In the genomic region with DNA sequence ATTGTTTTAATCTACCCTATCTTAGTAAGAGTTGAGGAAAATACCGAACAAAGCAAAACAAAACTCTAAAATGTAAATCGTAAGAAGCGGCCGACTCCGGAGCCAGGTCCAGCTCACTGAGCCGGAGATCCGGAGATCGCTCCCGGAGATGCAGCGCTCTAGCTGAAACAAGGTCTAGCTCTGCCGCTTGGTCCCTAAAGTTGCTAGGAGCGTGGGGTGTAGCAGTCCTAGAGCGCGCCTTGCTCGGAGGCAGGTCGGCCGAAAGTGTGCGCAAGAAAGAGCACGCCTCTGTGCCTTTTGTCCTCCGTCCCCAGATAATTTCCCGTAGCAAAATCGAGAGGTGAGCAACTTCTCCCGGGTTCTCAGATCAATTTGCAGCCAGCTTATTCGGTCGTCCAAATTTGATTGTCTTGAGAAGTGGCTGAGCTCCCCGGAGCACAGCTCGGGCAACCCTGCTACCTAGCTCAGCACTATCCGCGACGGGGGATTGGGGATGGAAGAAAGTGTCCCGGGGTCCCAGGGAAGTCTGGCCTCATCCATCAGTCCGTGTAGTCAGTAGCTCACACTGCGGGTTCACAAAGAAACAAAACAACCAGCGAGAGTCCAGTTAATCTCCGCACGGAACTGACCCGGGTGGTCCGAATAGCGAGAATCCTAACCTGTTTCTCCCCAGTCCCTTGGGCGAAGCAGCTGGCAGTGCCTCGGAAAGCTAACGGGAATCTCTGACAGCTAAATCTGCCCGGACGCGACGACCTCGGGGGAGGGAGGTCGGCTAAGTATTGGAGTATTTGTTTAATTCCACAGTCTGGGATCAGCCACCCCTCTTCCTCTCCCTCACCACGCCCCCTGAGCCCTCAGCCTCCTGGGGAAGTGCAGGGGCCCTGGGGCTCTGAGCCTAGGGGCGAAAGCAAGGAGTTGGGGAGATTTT, we compare ENCODE assay signal across 9 mouse cellular contexts. TPM values are rescaled to one million over a fixed set of nuclear protein-coding genes. Genes with fewer than 3 reads are reported as not detected.
DNase-seq lines count a peak whose midpoint lies in the region; ATAC-seq and TF ChIP-seq lines count a peak whose summit lies in the region.
"Had no signal": no experiment of that assay in that cellular context is flagged by ENCODE, and none has a peak within 500 bp of the region (broad histone marks: within the 10 kb centered on the region; RNA-seq: fewer than 3 reads in every experiment).

No protein-coding gene starts in this region.

- no peak for ATAC-seq in heart, embryonic 16.5 days (replicated peaks; ENCODE audit: extremely low read depth, insufficient read depth, low FRiP score)
- peak; percentile 61; the same call in 1 of the 2 replicates for ATAC-seq in midbrain, embryonic 11.5 days (ENCODE audit: low FRiP score)
- ATAC-seq: CD4-positive, CD25-positive, alpha-beta regulatory T cell, adult 4 months had no signal

- peaks cover 1% of the 10 kb centered on the region; the same call in 1 of the 2 replicates for H3K4me1 ChIP-seq in heart, adult 2 months (ENCODE audit: control insufficient read depth, insufficient read depth, low read length)
- no peaks in the 10 kb centered on the region for H3K4me1 ChIP-seq in heart, embryonic 16.5 days (ENCODE audit: control insufficient read depth, insufficient read depth, low read length)
- H3K4me1 ChIP-seq in midbrain, embryonic 11.5 days (ENCODE audit: control insufficient read depth, insufficient read depth, low read length): peaks cover 6% of the 10 kb centered on the region

- TF ChIP-seq POLR2A in heart, adult 2 months (IDR thresholded peaks at IDR 0.05; ENCODE audit: insufficient read depth, low read depth, low read length): no peak

- H3K79me2 ChIP-seq in heart, adult 2 months (replicated peaks; ENCODE audit: control insufficient read depth, insufficient read depth, low read length): no peaks in the 10 kb centered on the region

- 2% methylated on average over 50 of the region's 50 CpGs for WGBS in heart, adult 2 months
- WGBS in heart, embryonic 16.5 days: 1% methylated on average over 50 of the region's 50 CpGs
- under 1% methylated on average over 50 of the region's 50 CpGs for WGBS in midbrain, embryonic 11.5 days

- H3K4me3 ChIP-seq in heart, adult 2 months: peak overlapping the region; percentile 23; the same call in 1 of the 2 replicates
- peak overlapping the region; percentile 32 for H3K4me3 ChIP-seq in heart, embryonic 16.5 days (ENCODE audit: low read length)
- H3K4me3 ChIP-seq in midbrain, embryonic 11.5 days (ENCODE audit: low read depth, low read length): peak overlapping the region; percentile 7; the same call in 1 of the 2 replicates

- no peaks in the 10 kb centered on the region for H3K36me3 ChIP-seq in heart, adult 2 months (ENCODE audit: control insufficient read depth, insufficient read depth, low read length)
- H3K36me3 ChIP-seq in heart, embryonic 16.5 days (ENCODE audit: control insufficient read depth, insufficient read depth): no peaks in the 10 kb centered on the region
- no peaks in the 10 kb centered on the region for H3K36me3 ChIP-seq in midbrain, embryonic 11.5 days (ENCODE audit: control insufficient read depth, insufficient read depth, low read length)

- H3K27me3 ChIP-seq in heart, adult 2 months (ENCODE audit: control insufficient read depth, insufficient read depth, low read length): peaks cover 29% of the 10 kb centered on the region
- peaks cover 85% of the 10 kb centered on the region for H3K27me3 ChIP-seq in heart, embryonic 16.5 days (ENCODE audit: control insufficient read depth, insufficient read depth, low read length)
- peaks cover 97% of the 10 kb centered on the region for H3K27me3 ChIP-seq in midbrain, embryonic 11.5 days (ENCODE audit: control insufficient read depth, insufficient read depth, low read length)

- no peak for TF ChIP-seq EP300 in heart, adult 2 months (IDR thresholded peaks at IDR 0.05; ENCODE audit: insufficient read depth, low read depth, low read length)

- intact Hi-C loops in heart, adult 2 months (cut with DNase I): no loop called here
- intact Hi-C loops in heart, postnatal 36 days (cut with DNase I): loop anchor here (5.0 kb wide), 1 partner anchor 99 kb away; a partner anchor contains a TSS
- intact Hi-C loops in left cerebral cortex, postnatal 14 days (cut with DNase I): no loop called here

- H3K9me3 ChIP-seq in heart, embryonic 16.5 days (replicated peaks; ENCODE audit: control insufficient read depth, low read length): no peaks in the 10 kb centered on the region
- no peaks in the 10 kb centered on the region for H3K9me3 ChIP-seq in midbrain, embryonic 11.5 days (ENCODE audit: control insufficient read depth, low read length)

- no peak overlapping the region for H3K9ac ChIP-seq in heart, adult 2 months (ENCODE audit: low read depth, low read length)
- H3K9ac ChIP-seq in heart, embryonic 16.5 days (ENCODE audit: low read length): no peak overlapping the region
- no peak overlapping the region for H3K9ac ChIP-seq in midbrain, embryonic 11.5 days (ENCODE audit: low read length)

- no peak for TF ChIP-seq CTCF in heart, adult 2 months (IDR thresholded peaks at IDR 0.05)

- no peak overlapping the region for H3K27ac ChIP-seq in heart, adult 2 months
- H3K27ac ChIP-seq in heart, embryonic 16.5 days (ENCODE audit: low read length): no peak overlapping the region
- H3K27ac ChIP-seq in midbrain, embryonic 11.5 days (ENCODE audit: low read depth, low read length): no peak overlapping the region

- H3K4me2 ChIP-seq in heart, embryonic 16.5 days (ENCODE audit: low read depth, low read length): peak overlapping the region; percentile 46
- peak overlapping the region; percentile 19; the same call in 1 of the 2 replicates for H3K4me2 ChIP-seq in midbrain, embryonic 11.5 days

- peak in 1 of 2 experiments; percentile 14 for DNase-seq in heart, adult 2 months
- no peak for DNase-seq in heart, postnatal 36 days
- peak; percentile 63 for DNase-seq in NIH3T3 (ENCODE audit: low read depth)
- DNase-seq in midbrain, embryonic 11.5 days (ENCODE audit: low spot score, missing footprints): peak; percentile 97
- DNase-seq in layer of hippocampus, postnatal 14 days (ENCODE audit: low spot score in 2 of 2): no peak
- no peak for DNase-seq in right cerebral cortex, postnatal 36 days (ENCODE audit: low spot score in 2 of 2)
- no peak for DNase-seq in left cerebral cortex, postnatal 14 days (ENCODE audit: low spot score in 2 of 2)

RNA-seq across cellular contexts. Expression of a gene that starts 0.9 kb away (rescaled TPM):
- under 1 TPM; 0.07 to 0.29 TPM for total RNA-seq in heart, adult 2 months (2021)
- polyA plus RNA-seq in heart, adult 2 months (2012; rRNA removed): 0.18 and 0.27 TPM in 2 replicates
- under 1 TPM; 0.41 to 0.53 TPM for total RNA-seq in heart, postnatal 36 days (2021)
- polyA plus RNA-seq in heart, embryonic 16.5 days (2015; fragmentation: Nextera tagmentation; extraction: Ambion mirVana): 0.09 and 0.12 TPM in 2 replicates
- 1.6 and 1.8 TPM in 2 replicates for polyA plus RNA-seq in midbrain, embryonic 11.5 days (2014; fragmentation: Nextera tagmentation; extraction: Ambion mirVana)
- 1 to 10 TPM in 1 of 2 experiments, under 1 TPM in 1; 0.74 to 1.0 TPM for total RNA-seq in layer of hippocampus, postnatal 14 days (2021)
- 1 to 10 TPM; 1.4 to 1.5 TPM for total RNA-seq in left cerebral cortex, postnatal 14 days (2021)
- polyA plus RNA-seq: CD4-positive, CD25-positive, alpha-beta regulatory T cell, adult 4 months had no signal

Comparison
In these comparisons a context has a peak if more than half of its experiments do, and no peak if none do; other contexts are left out.
1. DNase-seq: peak in NIH3T3 (single experiment) and midbrain, embryonic 11.5 days (single experiment); none in heart, postnatal 36 days (0 of 2), layer of hippocampus, postnatal 14 days (0 of 2), right cerebral cortex, postnatal 36 days (0 of 2) and left cerebral cortex, postnatal 14 days (0 of 2).
2. Peak in every context shown above with its lines, with median percentiles within 50 percentile points of each other: H3K4me3 ChIP-seq.